Mouse (Mus musculus) brain, embryonic 14.5 days (tissue): Measurements from ENCODE around the gene Fam189a2.

Experiments used
- CTCF ChIP-seq: fragments of 200-500 bp; IDR thresholded peaks from 2 replicates; pipeline ENCODE4 v1.5.1; 2012; ENCODE audit warnings: inconsistent platforms, mild to moderate bottlenecking, moderate library complexity, borderline replicate concordance; ENCODE audit not compliant: insufficient read depth, insufficient read length; ENCODE audit errors: extremely low read depth
- POLR2A ChIP-seq: fragments of 200-500 bp; IDR thresholded peaks from 2 replicates; pipeline ENCODE4 v1.6.1; 2012; ENCODE audit warnings: mild to moderate bottlenecking, inconsistent platforms, borderline replicate concordance; ENCODE audit not compliant: poor library complexity, insufficient read depth, insufficient read length, severe bottlenecking; ENCODE audit errors: extremely low read depth

DNA sequence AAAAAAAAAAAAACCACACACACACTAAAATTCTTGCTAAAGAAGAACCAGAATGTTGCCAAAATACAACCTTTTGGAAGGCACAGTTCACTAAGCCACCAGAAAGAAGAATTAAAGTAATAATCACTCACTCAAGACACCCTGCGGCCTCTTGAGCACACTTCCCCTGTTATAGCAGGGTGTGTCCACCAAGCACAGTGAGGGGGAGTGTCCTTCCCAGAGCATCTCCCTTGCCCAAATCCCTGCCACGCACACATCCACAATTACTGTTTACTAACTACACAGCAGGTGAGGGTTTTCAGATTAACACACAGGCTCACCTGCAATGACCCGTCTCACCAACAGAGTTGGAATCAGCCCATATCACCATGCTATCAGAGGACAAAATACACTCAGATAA, 8.0 kb downstream of the Fam189a2 start:
- TF ChIP-seq CTCF: no peak
- TF ChIP-seq POLR2A: no peak
